Mouse (Mus musculus) retina, embryonic 14.5 days (tissue): ENCODE data around the gene Hist1h4d.
"Not testable (repeated sequence)": the region's sequence is repeated elsewhere in the genome, so short reads cannot be mapped to it uniquely, and the experiment has no call there.

ENCODE experiments used
- DNase-seq: peaks from one replicate; pipeline ENCODE4 v3.0.0-alpha.2; 2015; ENCODE audit warnings: low spot score

Gene Hist1h4d

GRCm38 (mm10) chr13:23573034-23573897 lies 8.1 kb upstream of the Hist1h4d start:
- peak; percentile 22 for DNase-seq

DNA sequence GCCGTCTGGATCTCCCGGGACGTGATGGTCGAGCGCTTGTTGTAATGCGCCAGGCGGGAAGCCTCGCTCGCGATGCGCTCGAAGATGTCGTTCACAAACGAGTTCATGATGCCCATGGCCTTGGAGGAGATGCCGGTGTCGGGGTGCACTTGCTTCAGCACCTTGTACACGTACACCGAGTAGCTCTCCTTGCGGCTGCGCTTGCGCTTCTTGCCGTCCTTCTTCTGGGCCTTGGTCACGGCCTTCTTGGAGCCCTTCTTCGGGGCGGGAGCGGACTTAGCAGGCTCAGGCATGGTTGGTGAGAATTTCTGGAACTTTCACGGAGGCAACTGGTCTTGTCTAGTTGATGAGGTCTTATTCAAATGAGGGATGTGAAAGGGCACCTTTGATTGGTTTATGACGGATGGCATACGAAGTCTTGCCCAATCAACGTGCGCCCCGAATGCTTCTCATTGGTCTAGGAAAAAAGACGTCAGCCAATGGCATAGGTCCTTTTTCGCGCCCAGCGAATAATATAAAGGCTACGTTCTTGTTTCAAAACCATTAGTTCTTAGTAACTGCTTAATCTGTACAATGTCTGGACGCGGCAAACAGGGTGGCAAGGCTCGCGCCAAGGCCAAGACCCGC lies 7.4 kb upstream of the Hist1h4d start, which contains the start of the genes Hist1h2bf and Hist1h2ad:
TSS of gene Hist1h2bf (minus strand) at position 299 of the 627 bp plus-strand sequence.
TSS of gene Hist1h2ad (plus strand) at position 484 of the 627 bp plus-strand sequence.
- peak; percentile 98 for DNase-seq

DNA sequence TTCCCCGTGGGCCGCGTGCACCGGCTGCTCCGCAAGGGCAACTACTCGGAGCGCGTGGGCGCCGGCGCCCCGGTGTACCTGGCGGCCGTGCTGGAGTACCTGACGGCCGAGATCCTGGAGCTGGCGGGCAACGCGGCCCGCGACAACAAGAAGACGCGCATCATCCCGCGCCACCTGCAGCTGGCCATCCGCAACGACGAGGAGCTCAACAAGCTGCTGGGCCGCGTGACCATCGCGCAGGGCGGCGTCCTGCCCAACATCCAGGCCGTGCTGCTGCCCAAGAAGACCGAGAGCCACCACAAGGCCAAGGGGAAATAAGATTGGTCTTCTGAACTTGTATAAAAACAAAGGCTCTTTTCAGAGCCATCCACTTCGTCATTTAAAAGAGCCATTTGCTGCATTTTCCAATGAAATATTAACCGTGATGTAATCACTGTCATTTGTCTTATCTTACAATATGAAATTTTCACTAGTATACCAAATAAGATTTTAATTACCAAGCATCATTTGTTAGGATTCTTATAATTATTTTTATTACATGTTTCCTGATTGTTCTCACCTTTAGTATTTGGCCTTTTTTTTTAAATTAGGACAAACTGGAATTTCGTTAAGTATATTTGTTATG lies 6.7 kb upstream of the Hist1h4d start:
- peak; percentile 64 for DNase-seq

GRCm38 (mm10) chr13:23575271-23575851 lies 6.0 kb upstream of the Hist1h4d start, which contains the start of gene Hist1h3d:
Gene Hist1h3d (plus strand): TSS chr13:23575763.
- DNase-seq: peak; percentile 90

GRCm38 (mm10) chr13:23575864-23576313 lies 5.5 kb upstream of the Hist1h4d start:
- DNase-seq: not testable (repeated sequence)

DNA sequence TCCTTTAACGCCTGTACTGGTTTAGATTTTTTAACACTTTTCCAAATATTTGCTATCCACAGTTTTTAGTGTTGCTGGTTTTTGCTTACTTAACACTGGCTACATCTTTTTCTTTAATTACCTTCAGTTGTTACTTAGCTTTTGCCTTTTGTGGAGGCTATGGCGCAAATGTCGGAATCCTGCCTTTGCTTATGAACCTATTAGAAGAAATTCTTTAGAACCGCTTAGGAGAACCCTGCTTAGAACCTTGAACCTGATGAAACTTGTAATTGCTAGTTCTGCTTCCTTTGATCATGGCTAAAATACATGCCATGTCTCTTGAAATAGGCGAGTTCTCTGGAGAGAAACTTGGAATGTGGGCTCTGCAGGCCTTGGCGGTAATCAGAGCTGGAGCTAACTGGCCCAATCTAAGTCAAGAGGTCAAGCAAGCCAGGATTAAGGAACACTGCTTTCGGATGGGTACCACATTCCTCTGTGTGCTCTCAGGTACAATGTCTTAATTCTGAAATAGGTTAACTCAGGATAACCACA lies 5.0 kb upstream of the Hist1h4d start:
- peak; percentile 35 for DNase-seq

GRCm38 (mm10) chr13:23576906-23577639 lies 4.3 kb upstream of the Hist1h4d start:
- peak; percentile 9 for DNase-seq

DNA sequence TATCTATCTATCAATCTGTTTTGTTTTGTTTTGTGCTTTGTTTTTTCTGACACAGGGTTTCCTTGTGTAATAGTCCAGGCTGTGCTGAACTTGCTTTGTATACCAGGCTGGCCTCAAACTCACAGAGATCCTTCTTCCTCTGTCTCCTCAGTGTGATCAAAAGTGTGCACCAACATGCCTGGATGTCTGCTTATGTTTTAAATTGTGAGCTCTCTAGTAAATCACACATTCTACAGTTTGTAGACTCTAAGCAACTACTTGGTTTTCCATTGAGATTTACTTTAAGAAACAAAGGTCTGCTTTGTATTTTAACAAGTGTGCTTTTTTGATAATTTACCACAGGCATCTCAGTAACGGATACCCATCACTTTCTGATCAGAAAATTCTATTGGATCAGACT lies 3.6 kb upstream of the Hist1h4d start:
- peak; percentile 1 for DNase-seq

DNA sequence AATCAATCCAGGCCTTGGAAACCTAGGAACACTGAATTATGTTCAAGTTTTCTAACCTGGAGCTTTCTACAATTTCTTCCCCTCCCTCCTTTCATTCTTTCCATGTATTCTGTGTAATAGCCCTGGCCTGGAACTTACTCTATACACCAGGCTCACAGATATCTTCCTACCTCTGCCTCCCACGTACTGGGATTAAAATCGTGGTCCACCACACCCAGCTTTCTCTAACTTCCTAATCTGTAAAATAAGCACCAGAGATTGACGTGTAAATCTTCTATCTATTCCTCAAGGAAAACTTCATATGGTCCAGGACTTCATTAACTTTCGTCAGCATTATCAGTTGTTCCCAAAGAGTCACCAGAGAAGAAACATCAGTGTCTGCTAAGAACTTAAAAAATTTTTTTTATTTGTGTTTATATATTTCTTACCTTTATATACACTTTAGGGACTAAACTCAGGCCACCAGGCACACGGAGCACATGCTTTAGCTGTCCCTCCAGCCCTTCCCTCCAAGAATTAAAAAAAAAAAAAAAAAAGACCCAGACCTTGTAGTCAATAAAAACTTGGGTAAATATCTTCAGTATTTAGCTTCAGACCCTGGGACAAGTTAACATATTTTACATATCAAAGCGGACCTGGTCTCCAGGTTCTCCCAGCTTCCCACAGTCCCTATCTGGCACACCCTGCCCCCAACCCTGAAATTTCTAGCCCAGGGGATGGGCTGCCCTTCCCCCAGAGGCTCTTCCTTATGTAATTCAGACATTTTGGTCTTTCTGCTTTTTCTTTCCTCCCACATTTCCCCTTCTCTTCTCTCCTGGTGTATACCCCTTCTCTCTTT lies 1.0 kb downstream of the Hist1h4d start:
- no peak for DNase-seq

DNA sequence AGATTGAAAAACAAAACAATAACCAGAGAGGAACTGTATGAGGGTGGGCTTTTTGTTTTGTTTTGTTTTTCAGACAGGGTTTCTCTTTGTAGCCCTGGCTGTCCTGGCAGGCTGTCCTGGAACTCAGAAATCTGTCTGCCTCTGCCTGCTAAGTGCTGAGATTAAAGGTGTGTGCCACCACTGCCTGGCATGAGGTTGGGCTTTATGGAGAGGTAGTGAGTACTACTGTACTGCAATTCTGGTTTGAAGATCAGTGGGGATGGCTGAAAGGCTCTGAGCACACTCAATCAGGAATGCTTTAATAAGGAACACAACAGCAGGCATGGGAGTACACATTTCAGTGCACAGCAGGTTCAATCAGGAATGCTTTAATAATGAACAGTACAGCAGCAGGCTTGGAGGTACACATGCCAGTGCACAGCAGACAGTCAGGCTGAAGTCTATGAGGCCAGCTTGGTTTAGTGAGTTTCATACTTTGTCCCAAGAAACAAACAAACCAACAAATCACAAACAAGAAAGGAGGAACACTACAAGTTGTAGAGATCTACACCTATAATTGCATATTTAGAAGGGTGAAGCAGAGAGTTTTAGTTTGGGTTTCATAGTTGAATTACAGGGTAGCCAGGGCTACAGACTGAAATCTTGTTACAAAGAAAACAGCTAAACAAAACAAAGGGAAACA lies 2.1 kb downstream of the Hist1h4d start:
- no peak for DNase-seq

DNA sequence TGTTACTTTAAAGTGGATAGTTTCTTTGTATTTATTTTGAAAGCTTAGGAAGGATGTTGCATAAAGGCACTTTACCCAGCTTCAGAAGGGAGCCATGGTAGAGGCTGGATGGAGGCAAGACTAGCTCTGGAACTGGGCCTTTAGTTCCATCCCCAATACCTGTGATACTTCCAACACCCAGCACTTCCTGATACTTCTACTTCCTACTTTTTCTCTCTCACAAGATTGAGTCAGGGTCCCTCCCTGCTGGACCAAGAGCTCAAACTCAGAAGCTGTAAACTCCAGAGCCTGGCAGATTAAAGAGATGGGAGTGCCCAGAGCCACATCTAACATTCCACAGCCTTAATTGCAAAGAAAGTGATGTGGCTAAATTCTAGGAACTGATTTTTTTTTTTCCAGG lies 2.9 kb downstream of the Hist1h4d start:
- no peak for DNase-seq

DNA sequence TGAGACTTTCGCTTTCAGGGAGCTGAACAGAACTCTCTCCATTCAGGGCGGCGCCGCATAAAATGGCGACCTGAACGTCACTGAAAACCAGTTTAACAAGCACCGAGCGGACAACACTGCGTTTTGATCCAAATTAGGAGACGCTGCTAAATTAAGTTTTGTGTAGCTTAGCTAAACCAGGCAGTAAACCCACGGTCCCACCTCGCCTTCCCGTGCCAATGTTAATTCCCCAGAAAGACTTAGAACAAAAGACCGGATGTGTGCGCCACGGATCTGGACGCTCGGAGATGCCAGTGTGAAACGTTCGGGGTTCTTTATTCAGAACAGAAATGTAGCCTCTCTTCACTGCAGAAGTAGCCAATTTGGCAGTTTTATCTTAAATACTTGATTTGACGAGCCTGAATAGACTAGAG lies 3.6 kb downstream of the Hist1h4d start:
- peak; percentile 74 for DNase-seq

DNA sequence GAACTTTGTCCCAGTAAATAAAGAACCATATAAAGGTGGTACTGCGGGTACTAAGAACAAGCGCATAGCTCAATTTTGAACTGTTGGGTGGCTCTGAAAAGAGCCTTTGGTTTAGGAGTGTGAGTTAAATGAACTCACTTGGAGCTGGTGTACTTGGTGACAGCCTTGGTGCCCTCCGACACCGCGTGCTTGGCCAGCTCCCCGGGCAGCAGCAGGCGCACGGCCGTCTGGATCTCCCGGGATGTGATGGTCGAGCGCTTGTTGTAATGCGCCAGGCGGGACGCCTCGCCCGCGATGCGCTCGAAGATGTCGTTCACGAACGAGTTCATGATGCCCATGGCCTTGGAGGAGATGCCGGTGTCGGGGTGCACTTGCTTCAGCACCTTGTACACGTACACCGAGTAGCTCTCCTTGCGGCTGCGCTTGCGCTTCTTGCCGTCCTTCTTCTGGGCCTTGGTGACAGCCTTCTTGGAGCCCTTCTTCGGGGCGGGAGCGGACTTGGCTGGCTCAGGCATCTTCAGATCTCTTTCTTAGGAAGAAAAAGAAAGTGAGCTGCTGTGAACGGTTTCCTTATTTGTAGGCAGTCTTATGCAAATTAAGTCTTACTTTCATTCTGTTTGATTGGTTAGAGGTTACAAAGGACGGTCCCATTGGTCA lies 4.2 kb downstream of the Hist1h4d start:
- peak; percentile 96 for DNase-seq

DNA sequence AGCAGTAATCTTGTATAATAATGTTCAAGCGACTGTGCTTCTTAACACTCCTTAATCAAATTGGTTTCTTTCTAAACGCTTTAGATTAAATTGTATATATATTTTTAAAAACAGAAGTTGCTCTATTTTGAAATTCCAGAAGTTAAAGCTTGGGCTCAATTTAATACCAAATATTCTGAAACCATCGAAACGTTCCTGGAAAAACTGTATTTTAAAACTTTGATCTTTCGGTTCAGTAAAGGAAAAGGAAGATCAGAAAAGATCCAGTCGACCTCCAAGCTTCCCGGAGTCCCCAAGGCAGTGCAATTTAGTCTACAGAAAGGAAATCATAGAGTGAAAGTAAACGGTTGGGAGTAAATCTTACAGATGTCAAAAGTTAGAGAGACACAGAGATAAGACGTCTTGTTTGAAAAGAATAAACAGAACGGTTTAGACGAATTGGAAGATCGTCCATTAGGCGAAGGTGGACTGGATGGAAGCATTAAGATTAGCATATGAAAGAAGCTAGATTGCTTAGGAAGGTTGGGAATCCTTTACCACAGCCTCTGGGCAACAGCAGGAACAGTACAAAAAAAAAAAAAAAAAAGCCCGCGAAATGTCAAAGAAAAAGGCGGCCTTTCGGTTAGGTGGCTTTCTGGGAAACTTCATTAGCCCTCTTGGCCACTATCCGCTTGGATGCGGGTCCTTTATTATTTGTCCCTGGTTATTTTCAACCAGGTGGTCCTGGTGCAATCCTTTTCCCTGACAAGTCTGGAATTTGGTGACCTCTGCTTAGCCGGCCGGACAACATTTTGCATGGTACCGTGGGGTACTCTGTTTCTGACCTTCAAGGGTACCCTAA lies 4.9 kb downstream of the Hist1h4d start:
- DNase-seq: peak; percentile 60

GRCm38 (mm10) chr13:23586940-23587225 lies 5.5 kb downstream of the Hist1h4d start:
- no peak for DNase-seq

DNA sequence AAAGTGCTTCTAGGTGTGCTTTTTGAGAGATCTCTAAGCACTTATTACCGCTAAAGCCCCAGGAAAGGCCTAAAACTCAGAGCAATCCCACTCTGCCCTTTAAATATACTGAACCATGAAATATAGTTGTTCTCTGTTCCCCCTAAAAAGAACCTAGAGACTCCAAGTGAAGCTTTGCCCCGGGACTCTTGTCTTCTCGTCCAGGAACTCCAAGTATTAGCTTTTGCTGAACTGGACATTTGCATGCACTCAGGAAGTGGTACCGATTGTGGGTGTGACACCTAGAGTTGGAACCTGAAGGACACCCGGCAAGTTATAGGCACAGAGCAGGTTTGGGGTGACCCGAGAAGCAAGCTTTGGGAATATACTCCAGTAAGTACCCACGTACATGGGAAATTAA lies 9.8 kb downstream of the Hist1h4d start:
- DNase-seq: no peak

- not testable (repeated sequence) for DNase-seq
These were observed 10.5 kb downstream of the Hist1h4d start for GRCm38 (mm10) chr13:23591886-23592285.

- no peak for DNase-seq
These were observed 11.2 kb downstream of the Hist1h4d start for GRCm38 (mm10) chr13:23592614-23593013.
